Mouse (Mus musculus): ENCODE data around the gene Aspscr1. TPM values are rescaled to one million over a fixed set of nuclear protein-coding genes. Genes with fewer than 3 reads are reported as not detected.
A peak's percentile ranks its signal among the peaks of the same experiment; 100 is the strongest.

The Aspscr1 gene
- total RNA-seq, 2 experiments from 2014 or later, result 33.5 to 44.6 TPM

DNA sequence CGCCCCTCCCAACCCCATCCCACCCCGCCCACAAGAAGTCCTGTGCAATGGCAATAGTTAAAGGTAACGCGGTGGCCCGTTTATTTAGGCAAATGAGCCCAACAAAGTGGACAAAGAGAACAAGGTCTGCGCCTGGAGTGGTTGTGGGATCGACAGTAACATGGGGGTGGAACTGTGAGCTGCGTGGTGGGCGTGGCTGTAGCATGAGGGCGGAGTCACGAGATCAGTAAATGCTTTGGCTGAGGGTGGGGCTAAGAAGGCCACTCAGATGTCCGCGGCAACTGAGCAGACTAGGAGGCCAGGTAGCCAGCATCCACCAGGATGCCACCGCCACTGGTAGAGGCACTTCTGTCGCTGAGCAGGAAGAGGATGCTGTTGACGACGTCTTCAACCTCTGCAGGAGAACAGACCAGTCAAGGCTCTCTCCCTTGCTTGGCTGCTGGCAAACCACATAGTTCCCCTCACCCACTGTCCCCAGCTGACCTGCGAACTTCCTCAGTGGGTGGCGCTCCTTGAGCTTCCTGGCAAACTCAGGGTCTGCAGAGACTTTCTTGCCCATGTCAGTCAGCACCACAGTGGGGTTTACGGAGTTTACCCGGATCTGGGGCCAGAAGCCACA is 56.8 kb downstream of the Aspscr1 start:
- ATAC-seq (replicated peaks; ENCODE audit: poor library complexity, severe bottlenecking), result peak; percentile 70

DNA sequence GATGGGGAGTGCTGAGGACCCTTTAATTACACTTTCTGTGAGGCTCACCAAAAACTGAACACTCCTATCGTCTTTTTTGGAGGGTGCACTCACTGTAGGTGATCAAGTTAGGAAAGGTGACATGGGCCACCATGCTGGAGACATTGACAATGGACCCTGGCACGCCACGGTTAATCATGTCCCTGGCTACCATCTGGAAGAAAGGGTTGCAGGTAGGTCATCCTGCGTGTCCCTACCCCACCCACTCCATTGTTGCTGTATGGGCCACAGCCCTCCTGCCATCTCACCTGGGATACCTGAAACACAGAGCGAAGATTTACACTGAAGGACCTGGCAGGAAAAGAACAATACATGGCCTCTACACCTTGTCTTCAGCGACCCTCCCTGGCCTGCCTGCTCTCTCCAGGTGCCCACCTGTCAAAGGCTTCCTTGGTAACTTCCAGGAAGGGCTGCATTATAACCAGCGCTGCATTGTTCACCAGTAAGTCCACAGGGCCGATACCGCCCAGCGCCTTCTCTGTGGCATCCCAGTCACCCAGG is 57.6 kb downstream of the Aspscr1 start:
- ATAC-seq (replicated peaks; ENCODE audit: poor library complexity, severe bottlenecking), result no peak

DNA sequence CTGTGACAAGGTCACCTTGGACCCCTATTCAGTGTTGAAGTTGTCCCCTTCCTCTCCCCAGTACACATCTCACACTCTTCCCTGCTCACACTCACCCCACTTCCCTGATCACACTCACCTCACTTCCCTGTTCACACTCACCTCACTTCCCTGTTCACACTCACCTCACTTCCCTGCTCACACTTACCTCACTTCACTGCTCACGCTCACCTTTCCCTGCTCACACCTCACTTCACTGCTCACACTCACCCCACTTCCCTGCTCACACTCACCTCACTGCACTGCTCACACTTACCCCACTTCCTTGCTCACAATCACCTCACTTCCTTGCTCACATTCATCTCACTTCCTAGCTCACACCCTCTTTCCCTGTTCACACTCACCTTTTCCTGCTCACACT is 58.6 kb downstream of the Aspscr1 start:
- ATAC-seq (replicated peaks; ENCODE audit: poor library complexity, severe bottlenecking), result no peak

DNA sequence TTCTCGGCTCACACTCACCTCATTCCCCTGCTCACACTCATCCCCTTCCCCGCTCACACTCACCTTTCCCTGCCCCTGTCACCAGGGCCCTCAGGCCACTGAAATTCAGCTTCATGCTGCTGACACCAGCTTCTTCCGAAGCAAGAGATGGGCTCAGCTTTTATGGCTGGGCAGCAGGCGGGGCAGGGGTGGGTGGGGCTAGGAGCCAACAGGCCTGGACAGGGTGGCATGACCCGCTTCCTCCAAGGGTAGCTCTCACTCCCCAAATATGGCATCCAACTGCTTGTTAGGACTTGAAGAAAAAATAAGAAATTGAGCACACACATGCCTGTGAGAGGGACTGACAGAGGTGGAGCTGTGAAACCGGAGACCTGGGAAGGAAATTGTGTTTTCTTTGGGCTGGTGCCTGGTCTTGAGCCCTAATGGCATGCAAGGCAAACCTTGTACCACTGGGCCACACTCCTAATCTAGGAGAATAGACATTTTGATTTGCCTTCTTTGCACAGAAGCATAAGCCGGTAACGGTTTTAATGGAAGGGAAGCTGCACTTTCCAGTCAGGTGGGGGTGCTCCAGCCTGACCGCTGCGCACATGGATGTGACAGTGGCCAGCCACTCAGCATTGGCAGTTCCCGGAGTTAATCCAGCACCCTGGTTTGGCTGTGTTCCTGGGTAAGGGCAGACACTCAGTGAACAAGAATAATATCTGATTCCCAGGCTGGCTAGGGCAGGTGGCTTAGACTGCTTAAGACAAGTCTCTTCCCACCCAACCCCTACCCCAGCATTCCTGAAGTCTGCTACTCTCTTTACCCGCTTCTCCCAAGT is 59.3 kb downstream of the Aspscr1 start, which contains the start of gene Cbr2:
Gene Cbr2 (minus strand): TSS at position 257 of the 823 bp plus-strand sequence.
- no peak for ATAC-seq (replicated peaks; ENCODE audit: poor library complexity, severe bottlenecking)

- ATAC-seq (replicated peaks; ENCODE audit: poor library complexity, severe bottlenecking), result no peak
Observed at GRCm38 (mm10) chr11:120733521-120733920, 60.7 kb downstream of the Aspscr1 start.

- no peak for ATAC-seq (replicated peaks; ENCODE audit: poor library complexity, severe bottlenecking)
Observed at GRCm38 (mm10) chr11:120736424-120736823, 63.7 kb downstream of the Aspscr1 start.

- ATAC-seq (replicated peaks; ENCODE audit: poor library complexity, severe bottlenecking), result no peak
Observed at GRCm38 (mm10) chr11:120740981-120741380, 68.2 kb downstream of the Aspscr1 start.

DNA sequence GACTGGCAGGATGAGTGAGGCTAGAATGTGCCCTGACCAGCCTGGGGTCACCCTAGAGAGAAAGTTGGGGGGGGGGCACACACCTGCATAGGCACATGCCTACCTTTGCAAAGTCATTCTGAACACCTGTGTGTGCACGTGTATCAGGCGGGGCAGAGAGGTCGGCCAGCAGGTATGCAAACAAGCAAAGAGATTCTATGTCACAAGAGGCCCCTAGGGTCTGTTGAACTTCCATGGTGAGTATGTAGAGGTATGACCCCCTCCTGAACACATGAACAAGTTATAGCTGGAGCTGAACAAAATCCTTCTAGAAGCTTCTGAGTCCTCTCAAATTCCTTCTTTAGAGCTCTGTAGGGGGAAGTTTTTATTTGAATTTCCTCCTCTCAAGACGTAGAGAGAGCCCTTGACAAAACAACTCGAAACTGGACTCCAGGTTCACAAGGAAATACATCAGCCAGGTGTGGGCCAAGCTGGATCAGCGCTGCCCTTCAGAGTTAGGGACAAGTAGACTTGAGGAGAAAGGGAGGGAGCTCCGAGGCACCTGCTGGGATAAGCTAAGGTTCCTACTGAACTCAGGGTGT is 71.4 kb downstream of the Aspscr1 start:
- ATAC-seq (replicated peaks; ENCODE audit: poor library complexity, severe bottlenecking), result no peak

- ATAC-seq (replicated peaks; ENCODE audit: poor library complexity, severe bottlenecking), result no peak; the same call in 1 of the 2 replicates
Observed at GRCm38 (mm10) chr11:120747974-120748373, 75.2 kb downstream of the Aspscr1 start.

DNA sequence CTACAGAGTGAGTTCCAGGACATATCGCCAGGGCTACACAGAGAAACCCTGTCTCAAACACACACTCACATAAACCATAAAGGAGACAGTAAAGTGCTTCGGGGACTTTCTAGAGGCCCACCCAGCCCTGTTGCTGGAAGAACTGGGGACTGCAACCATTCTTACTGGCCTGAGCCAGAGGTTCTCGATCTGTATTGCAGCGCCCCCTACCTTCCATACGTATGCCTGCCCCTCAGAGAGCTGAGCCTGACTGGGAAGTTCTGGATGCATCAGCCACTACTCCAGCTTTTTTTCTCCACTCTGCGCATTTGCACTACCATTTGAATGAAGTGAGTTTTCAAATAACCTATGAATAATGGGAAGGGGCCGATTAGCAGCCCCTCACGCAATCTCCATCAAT is 76.7 kb downstream of the Aspscr1 start:
- ATAC-seq (replicated peaks; ENCODE audit: poor library complexity, severe bottlenecking), result peak; percentile 90

- no peak for ATAC-seq (replicated peaks; ENCODE audit: poor library complexity, severe bottlenecking)
Observed at GRCm38 (mm10) chr11:120751606-120752005, 78.8 kb downstream of the Aspscr1 start.

Other genes with a start within 250 kb of the Aspscr1 start
Only the 30 nearest of the 32 such genes appear.
- gene Pde6g, start 219.5 kb upstream of the Aspscr1 start, total RNA-seq (2014; fragmentation: Nextera tagmentation), result not detected in 2 replicates
- not detected in 2 replicates for gene Pde6g, start 219.5 kb upstream of the Aspscr1 start, total RNA-seq (2017)
- gene Oxld1, start 214.9 kb upstream of the Aspscr1 start, total RNA-seq (2014; fragmentation: Nextera tagmentation), result 7.9 and 8.6 TPM in 2 replicates
- 12.8 and 19.5 TPM in 2 replicates for gene Oxld1, start 214.9 kb upstream of the Aspscr1 start, total RNA-seq (2017)
- 35.6 and 43.0 TPM in 2 replicates for gene Ccdc137, start 214.9 kb upstream of the Aspscr1 start, total RNA-seq (2014; fragmentation: Nextera tagmentation)
- 39.4 and 57.7 TPM in 2 replicates for gene Ccdc137, start 214.9 kb upstream of the Aspscr1 start, total RNA-seq (2017)
- gene Arl16, start 205.4 kb upstream of the Aspscr1 start, total RNA-seq (2014; fragmentation: Nextera tagmentation), result 11.7 and 15.1 TPM in 2 replicates
- 19.2 and 22.4 TPM in 2 replicates for gene Arl16, start 205.4 kb upstream of the Aspscr1 start, total RNA-seq (2017)
- gene Mrpl12, start 188.4 kb upstream of the Aspscr1 start, total RNA-seq (2014; fragmentation: Nextera tagmentation), result 113 and 121 TPM in 2 replicates
- 131 and 159 TPM in 2 replicates for gene Mrpl12, start 188.4 kb upstream of the Aspscr1 start, total RNA-seq (2017)
- 20.6 and 21.3 TPM in 2 replicates for gene Slc25a10, start 181.1 kb upstream of the Aspscr1 start, total RNA-seq (2014; fragmentation: Nextera tagmentation)
- gene Slc25a10, start 181.1 kb upstream of the Aspscr1 start, total RNA-seq (2017), result 20.5 and 26.2 TPM in 2 replicates
- gene Gcgr, start 142.3 kb upstream of the Aspscr1 start, total RNA-seq (2014; fragmentation: Nextera tagmentation), result not detected in 2 replicates
- gene Gcgr, start 142.3 kb upstream of the Aspscr1 start, total RNA-seq (2017), result not detected in 2 replicates
- gene Mcrip1, start 123.2 kb upstream of the Aspscr1 start, total RNA-seq (2014; fragmentation: Nextera tagmentation), result 64.7 and 75.8 TPM in 2 replicates
- 23.1 and 23.4 TPM in 2 replicates for gene Mcrip1, start 123.2 kb upstream of the Aspscr1 start, total RNA-seq (2017)
- gene Ppp1r27, start 121.8 kb upstream of the Aspscr1 start, total RNA-seq (2014; fragmentation: Nextera tagmentation), result not detected in 2 replicates
- gene Ppp1r27, start 121.8 kb upstream of the Aspscr1 start, total RNA-seq (2017), result not detected in 2 replicates
- 864 and 921 TPM in 2 replicates for gene P4hb, start 99.7 kb upstream of the Aspscr1 start, total RNA-seq (2014; fragmentation: Nextera tagmentation)
- gene P4hb, start 99.7 kb upstream of the Aspscr1 start, total RNA-seq (2017), result 1,372 and 1,702 TPM in 2 replicates
- gene Arhgdia, start 91.3 kb upstream of the Aspscr1 start, total RNA-seq (2014; fragmentation: Nextera tagmentation), result 514 and 552 TPM in 2 replicates
- 163 and 168 TPM in 2 replicates for gene Arhgdia, start 91.3 kb upstream of the Aspscr1 start, total RNA-seq (2017)
- 161 and 171 TPM in 2 replicates for gene Alyref, start 74.6 kb upstream of the Aspscr1 start, total RNA-seq (2014; fragmentation: Nextera tagmentation)
- 315 and 430 TPM in 2 replicates for gene Alyref, start 74.6 kb upstream of the Aspscr1 start, total RNA-seq (2017)
- gene Anapc11, start 74.6 kb upstream of the Aspscr1 start, total RNA-seq (2014; fragmentation: Nextera tagmentation), result 80.9 and 96.2 TPM in 2 replicates
- 26.9 and 27.0 TPM in 2 replicates for gene Anapc11, start 74.6 kb upstream of the Aspscr1 start, total RNA-seq (2017)
- gene Npb, start 64.5 kb upstream of the Aspscr1 start, total RNA-seq (2014; fragmentation: Nextera tagmentation), result not detected in 2 replicates
- not detected in 2 replicates for gene Npb, start 64.5 kb upstream of the Aspscr1 start, total RNA-seq (2017)
- gene Pcyt2, start 55.0 kb upstream of the Aspscr1 start, total RNA-seq (2014; fragmentation: Nextera tagmentation), result 48.1 and 70.3 TPM in 2 replicates
- 21.9 and 35.5 TPM in 2 replicates for gene Pcyt2, start 55.0 kb upstream of the Aspscr1 start, total RNA-seq (2017)
- gene Sirt7, start 47.7 kb upstream of the Aspscr1 start, total RNA-seq (2014; fragmentation: Nextera tagmentation), result 66.1 and 81.1 TPM in 2 replicates
- 57.4 and 75.0 TPM in 2 replicates for gene Sirt7, start 47.7 kb upstream of the Aspscr1 start, total RNA-seq (2017)
- gene Mafg, start 39.4 kb upstream of the Aspscr1 start, total RNA-seq (2014; fragmentation: Nextera tagmentation), result 28.7 and 37.0 TPM in 2 replicates
- gene Mafg, start 39.4 kb upstream of the Aspscr1 start, total RNA-seq (2017), result 30.2 and 36.6 TPM in 2 replicates
- 14.6 and 15.9 TPM in 2 replicates for gene Pycr1, start 29.2 kb upstream of the Aspscr1 start, total RNA-seq (2014; fragmentation: Nextera tagmentation)
- gene Pycr1, start 29.2 kb upstream of the Aspscr1 start, total RNA-seq (2017), result 4.6 and 8.9 TPM in 2 replicates
- not detected in 2 replicates for gene Myadml2, start 24.8 kb upstream of the Aspscr1 start, total RNA-seq (2014; fragmentation: Nextera tagmentation)
- gene Myadml2, start 24.8 kb upstream of the Aspscr1 start, total RNA-seq (2017), result 0.69 and 1.9 TPM in 2 replicates
- not detected in 2 replicates for gene Notum, start 11.8 kb upstream of the Aspscr1 start, total RNA-seq (2014; fragmentation: Nextera tagmentation)
- gene Notum, start 11.8 kb upstream of the Aspscr1 start, total RNA-seq (2017), result not detected in 2 replicates
- gene Cenpx, start 40.8 kb downstream of the Aspscr1 start, total RNA-seq (2014; fragmentation: Nextera tagmentation), result 99.2 and 129 TPM in 2 replicates
- gene Cenpx, start 40.8 kb downstream of the Aspscr1 start, total RNA-seq (2017), result 110 and 151 TPM in 2 replicates
- gene Lrrc45, start 41.0 kb downstream of the Aspscr1 start, total RNA-seq (2014; fragmentation: Nextera tagmentation), result 16.7 and 35.0 TPM in 2 replicates
- gene Lrrc45, start 41.0 kb downstream of the Aspscr1 start, total RNA-seq (2017), result 30.6 and 46.2 TPM in 2 replicates
- gene Rac3, start 48.5 kb downstream of the Aspscr1 start, total RNA-seq (2014; fragmentation: Nextera tagmentation), result 2.1 and 5.1 TPM in 2 replicates
- gene Rac3, start 48.5 kb downstream of the Aspscr1 start, total RNA-seq (2017), result 1.1 TPM in 2 replicates
- gene Dcxr, start 54.3 kb downstream of the Aspscr1 start, total RNA-seq (2014; fragmentation: Nextera tagmentation), result 15.9 and 24.1 TPM in 2 replicates
- gene Dcxr, start 54.3 kb downstream of the Aspscr1 start, total RNA-seq (2017), result 14.5 and 18.6 TPM in 2 replicates
- not detected in 2 replicates for gene Cbr2, start 59.1 kb downstream of the Aspscr1 start, total RNA-seq (2014; fragmentation: Nextera tagmentation)
- gene Cbr2, start 59.1 kb downstream of the Aspscr1 start, total RNA-seq (2017), result not detected in 2 replicates
- gene Hmga1b, start 89.8 kb downstream of the Aspscr1 start, total RNA-seq (2014; fragmentation: Nextera tagmentation), result 12.8 and 179 TPM in 2 replicates
- gene Hmga1b, start 89.8 kb downstream of the Aspscr1 start, total RNA-seq (2017), result 16.3 and 157 TPM in 2 replicates
- gene Rfng, start 111.2 kb downstream of the Aspscr1 start, total RNA-seq (2014; fragmentation: Nextera tagmentation), result 23.8 TPM in 2 replicates
- gene Rfng, start 111.2 kb downstream of the Aspscr1 start, total RNA-seq (2017), result 3.1 and 4.7 TPM in 2 replicates
- 82.5 and 83.6 TPM in 2 replicates for gene Gps1, start 111.3 kb downstream of the Aspscr1 start, total RNA-seq (2014; fragmentation: Nextera tagmentation)
- gene Gps1, start 111.3 kb downstream of the Aspscr1 start, total RNA-seq (2017), result 91.8 and 116 TPM in 2 replicates
- 48.2 and 60.7 TPM in 2 replicates for gene Dus1l, start 123.4 kb downstream of the Aspscr1 start, total RNA-seq (2014; fragmentation: Nextera tagmentation)
- gene Dus1l, start 123.4 kb downstream of the Aspscr1 start, total RNA-seq (2017), result 63.0 and 74.8 TPM in 2 replicates
- 79.3 and 146 TPM in 2 replicates for gene Fasn, start 151.6 kb downstream of the Aspscr1 start, total RNA-seq (2014; fragmentation: Nextera tagmentation)
- 45.2 and 59.7 TPM in 2 replicates for gene Fasn, start 151.6 kb downstream of the Aspscr1 start, total RNA-seq (2017)

Data from granulocyte monocyte progenitor cell, adult 5-6 weeks (primary cell).